Mouse (Mus musculus) ES-CJ7 (cell line): ENCODE results near the gene Man1c1.

ENCODE experiments used
- DNase-seq: peaks from one replicate; pipeline ENCODE4 v3.0.0; 2011; ENCODE audit warnings: low read depth, low spot score

The Man1c1 gene

DNA sequence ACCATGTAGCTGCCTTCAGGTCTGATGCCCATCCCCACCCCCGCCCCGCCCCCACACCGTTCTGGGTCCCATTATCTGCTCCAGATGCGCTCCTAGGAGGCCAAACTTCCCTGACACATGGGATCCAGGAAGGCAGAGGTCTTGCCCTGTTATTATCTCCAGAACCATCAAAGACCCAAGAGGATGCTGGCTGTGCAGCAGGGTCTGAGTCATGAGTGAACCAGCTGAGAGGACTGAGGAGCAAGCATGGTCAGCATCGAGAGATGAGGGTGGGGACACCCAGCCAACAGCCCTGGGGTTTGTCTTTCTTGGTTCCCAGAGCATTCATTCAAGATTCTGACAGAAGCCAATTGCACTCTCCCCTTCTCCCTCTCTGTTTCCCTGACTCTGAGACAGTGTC, 100.5 kb downstream of the Man1c1 start:
- no peak for DNase-seq

DNA sequence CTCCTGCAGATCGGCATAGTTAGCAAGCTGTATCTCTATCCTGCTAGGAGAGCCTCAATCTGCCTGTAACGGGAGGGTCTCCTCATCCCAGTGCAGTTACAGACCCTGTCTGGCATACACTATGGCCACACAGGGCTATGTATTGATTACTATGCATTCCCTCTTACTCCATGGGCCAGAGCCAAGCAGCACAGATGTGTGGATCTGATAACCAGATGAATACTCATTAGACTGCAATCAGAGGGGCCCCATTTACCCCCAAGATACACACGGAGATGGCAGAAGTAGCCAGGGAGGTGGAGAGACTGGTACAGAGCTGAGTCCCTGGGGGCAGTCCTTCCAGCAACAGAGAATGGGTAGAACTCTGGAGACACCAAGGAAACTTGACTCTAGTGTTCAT, 101.5 kb downstream of the Man1c1 start:
- DNase-seq, result no peak

DNA sequence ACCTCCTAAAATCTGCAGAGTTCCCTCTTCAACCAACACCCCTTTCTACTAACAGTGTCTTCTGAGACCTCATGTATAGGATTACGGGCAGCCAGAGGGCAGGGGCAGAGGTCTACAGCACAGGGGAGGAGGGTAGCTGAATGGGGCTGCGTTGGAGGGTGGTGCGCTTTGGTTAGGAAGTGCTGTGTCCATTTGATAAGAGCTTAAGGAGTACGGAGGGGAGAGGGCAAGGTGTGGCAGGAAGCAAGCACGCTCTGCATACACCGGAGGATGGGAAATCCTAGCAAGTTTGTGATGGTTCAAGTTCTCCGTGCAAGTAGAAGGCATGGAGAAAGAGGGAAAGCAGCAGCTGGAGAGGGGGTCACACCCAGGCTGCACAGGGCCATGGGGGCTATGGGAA, 102.1 kb downstream of the Man1c1 start:
- DNase-seq, result no peak

DNA sequence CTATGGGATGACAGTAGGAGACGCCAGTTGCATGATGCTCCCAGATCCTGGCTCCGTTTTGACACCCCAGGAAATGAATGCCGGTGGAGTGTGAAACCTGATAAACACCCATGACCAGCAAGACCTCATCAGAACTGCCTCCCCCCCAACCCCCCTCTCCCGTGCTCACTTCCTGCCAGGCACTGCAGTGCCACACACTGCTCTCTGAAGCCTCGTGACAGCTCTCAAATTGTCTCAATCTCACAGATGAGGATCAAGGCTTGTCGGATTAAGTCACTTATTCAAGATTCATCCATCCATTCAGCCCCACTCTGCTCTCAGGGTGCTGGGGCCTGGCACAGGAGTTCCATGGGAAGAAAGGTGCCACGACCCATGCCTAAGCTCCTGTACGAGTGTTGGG, 102.7 kb downstream of the Man1c1 start:
- no peak for DNase-seq

GRCm38 (mm10) chr4:134600777-134601176, 103.3 kb downstream of the Man1c1 start:
- DNase-seq, result no peak

- DNase-seq, result no peak
Observed at GRCm38 (mm10) chr4:134600060-134600459, 104.0 kb downstream of the Man1c1 start.

DNA sequence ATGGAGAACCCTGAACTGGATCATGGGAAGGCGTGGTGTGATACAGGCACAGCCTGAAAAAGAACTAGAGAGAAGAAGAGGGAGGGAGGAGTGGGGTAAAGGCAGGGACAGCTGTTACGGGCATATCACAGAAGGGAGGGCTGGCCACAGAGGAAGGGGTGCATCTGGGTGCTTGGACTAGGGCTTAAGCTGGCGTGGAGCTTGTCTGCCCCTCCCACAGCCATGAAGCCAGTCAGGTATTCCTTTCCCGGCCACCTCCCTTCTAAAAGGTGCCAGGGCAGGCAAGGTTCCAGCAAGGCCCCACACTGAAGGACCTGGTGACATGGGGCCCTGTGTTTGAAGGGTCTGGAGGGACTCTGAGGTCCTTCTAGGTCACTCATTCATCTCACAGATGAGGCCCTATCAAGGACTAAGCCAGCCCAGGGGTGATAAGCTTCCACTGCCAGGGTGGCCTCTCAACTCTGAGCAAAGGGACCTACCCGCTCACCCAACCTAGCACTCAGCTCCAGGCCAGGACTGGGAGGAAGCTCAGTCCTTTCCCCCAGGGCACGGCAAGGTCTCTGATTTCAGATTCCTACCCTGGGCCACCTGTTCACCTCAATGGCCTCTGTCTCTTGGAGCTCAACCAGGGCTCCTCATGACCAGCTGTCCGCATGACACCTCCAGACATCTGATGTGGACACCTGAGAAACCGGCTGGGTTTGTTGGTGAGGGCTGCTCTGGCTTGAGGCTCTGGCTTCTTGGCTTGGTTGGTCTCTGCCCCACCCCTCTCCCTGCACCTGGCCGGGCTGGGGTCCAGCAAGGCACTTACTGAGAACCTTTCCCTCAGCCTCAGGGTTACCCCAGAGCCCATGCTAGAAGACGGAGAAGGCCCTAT, 107.0 kb downstream of the Man1c1 start:
- DNase-seq, result no peak

- no peak for DNase-seq
Observed at GRCm38 (mm10) chr4:134594731-134595439, 109.2 kb downstream of the Man1c1 start.

- no peak for DNase-seq
Observed at GRCm38 (mm10) chr4:134592442-134592841, 111.6 kb downstream of the Man1c1 start.

DNA sequence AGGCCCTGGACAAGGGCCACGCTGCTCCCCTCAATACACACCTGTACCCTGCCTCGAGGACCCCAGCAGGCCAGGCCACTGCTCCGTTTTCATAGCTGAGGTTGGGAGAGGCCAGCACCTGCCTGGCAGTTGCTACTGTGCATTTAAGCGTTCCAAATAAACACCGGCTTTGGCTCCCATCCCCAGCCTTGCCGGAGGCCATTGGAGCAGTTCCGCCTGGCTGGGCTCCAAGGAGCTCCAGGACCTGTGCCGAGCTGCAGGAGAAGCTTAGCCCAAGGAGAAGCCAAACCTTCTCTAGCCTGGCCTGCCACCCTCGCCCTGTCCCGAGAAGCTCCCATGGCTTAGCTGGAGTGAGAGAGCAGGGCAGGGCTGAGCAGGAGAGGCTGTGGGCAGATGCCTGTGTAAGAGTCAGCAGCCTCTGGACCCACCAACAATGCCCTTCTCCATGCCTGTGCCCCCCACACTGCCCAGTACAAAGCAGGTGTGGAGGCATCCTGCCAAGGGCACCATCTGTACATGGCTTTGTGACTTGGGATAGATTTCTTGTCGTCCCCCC, 112.5 kb downstream of the Man1c1 start:
- no peak for DNase-seq

DNA sequence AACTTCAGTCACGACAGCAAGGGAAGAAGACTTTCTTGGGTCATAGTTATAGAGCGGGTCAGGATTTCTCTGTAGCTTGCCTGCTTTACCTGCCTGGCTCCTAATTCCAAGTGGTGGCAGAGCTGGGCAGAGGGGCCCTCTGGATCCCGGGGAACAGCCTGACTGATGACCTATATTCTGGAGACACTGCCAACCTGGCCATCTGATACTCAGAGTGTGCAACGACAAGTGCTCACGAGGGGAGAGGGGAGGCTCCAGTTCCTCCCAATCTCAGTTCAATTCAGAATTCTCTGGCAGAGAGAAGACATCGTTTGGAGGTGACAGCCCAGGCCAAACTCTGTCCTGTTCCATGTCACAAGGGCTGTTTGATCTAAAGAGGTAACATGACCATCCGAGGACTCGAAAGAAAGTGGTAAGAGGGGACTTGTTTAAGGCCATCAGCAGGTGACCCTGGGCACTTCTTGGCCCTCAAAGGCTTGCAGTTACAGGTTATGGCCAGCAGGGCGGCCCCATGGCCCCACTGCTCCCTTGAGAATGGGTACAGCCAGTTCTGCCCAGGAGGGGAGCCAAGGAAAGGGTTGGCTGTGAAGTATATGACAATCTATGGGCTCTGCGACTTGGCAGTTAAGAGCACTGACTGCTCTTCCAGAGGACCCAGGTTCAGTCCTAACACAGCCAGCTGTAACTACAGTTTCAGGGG, 113.7 kb downstream of the Man1c1 start:
- no peak for DNase-seq

DNA sequence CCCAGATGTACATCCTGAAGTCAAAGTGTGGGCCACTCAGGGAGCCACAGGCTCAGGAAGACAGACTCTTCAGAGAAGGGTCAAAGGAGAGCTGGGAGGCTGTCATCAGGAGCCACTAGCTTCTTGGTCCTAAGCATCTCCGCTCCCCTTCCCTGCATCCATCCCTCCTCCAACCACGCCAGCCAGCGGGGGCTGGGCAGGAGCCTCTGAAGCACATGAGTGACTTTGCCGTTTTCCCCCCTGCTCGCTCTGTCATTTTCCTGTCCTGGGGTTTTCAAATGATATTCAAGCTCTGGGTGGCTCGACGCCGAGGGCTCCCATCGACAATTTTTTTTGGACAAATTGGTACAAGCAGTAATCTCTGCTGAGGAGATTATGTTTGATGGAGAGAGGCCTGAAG, 114.3 kb downstream of the Man1c1 start:
- no peak for DNase-seq

GRCm38 (mm10) chr4:134588951-134589350, 115.1 kb downstream of the Man1c1 start:
- no peak for DNase-seq

GRCm38 (mm10) chr4:134588287-134588686, 115.8 kb downstream of the Man1c1 start:
- no peak for DNase-seq

- no peak for DNase-seq
Observed at GRCm38 (mm10) chr4:134587636-134588197, 116.4 kb downstream of the Man1c1 start.

- DNase-seq, result no peak
Observed at GRCm38 (mm10) chr4:134586631-134587030, 117.5 kb downstream of the Man1c1 start.

DNA sequence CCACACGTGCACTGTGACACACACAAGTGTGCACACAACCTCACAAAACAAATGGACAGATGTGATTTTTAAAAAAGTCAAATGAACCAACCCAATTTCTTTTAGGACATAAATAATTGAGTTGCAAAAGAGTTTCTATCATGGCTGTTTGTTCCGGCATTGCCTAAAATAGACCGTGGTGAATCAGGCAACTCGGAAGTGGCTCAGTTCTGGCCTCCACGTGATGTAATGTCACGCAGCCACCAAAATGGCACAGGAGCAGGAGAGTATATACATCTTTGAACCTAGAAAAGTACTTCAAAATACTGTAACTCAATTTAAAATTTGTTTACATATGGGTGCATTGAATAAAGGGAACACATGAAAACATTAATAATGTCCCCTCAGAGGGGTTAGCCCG, 118.0 kb downstream of the Man1c1 start:
- DNase-seq, result no peak

GRCm38 (mm10) chr4:134583513-134583912, 120.6 kb downstream of the Man1c1 start:
- DNase-seq, result no peak

DNA sequence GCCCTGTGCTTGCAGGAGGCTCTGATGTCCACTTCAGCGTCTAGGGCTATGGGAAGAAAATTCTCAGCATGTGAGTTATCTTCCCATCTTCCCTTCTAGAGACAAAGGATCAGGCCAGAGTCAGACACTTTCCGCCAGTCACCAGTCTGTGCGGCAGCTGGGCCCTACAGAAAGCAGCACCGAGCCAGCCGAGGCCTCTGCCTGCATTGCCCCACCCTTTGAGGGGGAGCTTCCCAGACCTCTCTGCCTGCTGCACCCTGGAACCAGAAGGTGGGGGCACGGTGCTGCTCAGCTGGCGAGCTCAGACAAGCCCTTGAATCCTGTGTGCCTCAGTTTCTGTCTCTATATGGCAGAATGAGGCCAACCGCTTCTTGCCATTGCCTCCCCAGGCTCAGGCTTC, 122.7 kb downstream of the Man1c1 start:
- no peak for DNase-seq

GRCm38 (mm10) chr4:134580351-134581148, 123.5 kb downstream of the Man1c1 start:
- DNase-seq, result no peak

DNA sequence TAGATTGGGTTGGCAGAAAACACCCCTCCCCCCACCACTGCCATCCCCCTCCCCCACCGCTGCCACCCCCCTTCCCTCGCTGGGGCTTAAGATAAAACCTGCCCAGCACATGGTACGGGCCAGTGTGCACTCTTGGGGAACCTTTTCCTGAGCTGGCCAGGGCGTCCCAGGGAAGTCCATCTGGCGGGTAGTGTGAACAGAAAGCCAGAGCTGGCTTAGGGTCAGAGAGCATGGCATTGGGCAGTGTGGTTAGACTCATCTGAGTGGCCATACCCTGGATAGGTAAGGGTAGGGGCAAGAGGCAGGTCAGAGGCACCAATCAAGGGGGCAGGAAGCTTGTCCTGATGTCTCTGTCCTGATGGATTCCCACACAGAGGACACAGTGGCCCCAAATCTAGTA, 124.5 kb downstream of the Man1c1 start:
- DNase-seq, result no peak
